Mouse (Mus musculus) small intestine, adult 2 months (tissue): ENCODE measurements around the gene Ryr2. TPM values are rescaled to one million over a fixed set of nuclear protein-coding genes. Genes with fewer than 3 reads are reported as not detected.

ENCODE experiments used
- H3K27ac ChIP-seq: fragments of 200-500 bp; 2 replicates; pipeline ENCODE4 v1.5.1; 2012; ENCODE audit warnings: low read depth, low read length, control low read depth, inconsistent platforms; ENCODE audit not compliant: insufficient read depth
- H3K27me3 ChIP-seq: fragments of 200-500 bp; 2 replicates; pipeline ENCODE4 v1.6.1; 2012; ENCODE audit warnings: mild to moderate bottlenecking, moderate library complexity, low read length, inconsistent platforms; ENCODE audit not compliant: control insufficient read depth, insufficient read depth
- H3K36me3 ChIP-seq: fragments of 200-500 bp; 2 replicates; pipeline ENCODE4 v1.6.1; 2012; ENCODE audit warnings: mild to moderate bottlenecking, low read length, control low read depth, inconsistent platforms; ENCODE audit not compliant: control insufficient read depth, insufficient read depth
- H3K4me1 ChIP-seq: fragments of 200-500 bp; 2 replicates; pipeline ENCODE4 v1.6.1; 2012; ENCODE audit warnings: low read length, inconsistent platforms, mixed read lengths; ENCODE audit not compliant: control insufficient read depth, insufficient read depth, insufficient read length
- H3K4me3 ChIP-seq: fragments of 200-500 bp; 2 replicates; pipeline ENCODE4 v1.5.1; 2012; ENCODE audit warnings: low read depth, mild to moderate bottlenecking, control low read depth, inconsistent platforms, low read length, moderate library complexity
- CTCF ChIP-seq: fragments of 200-500 bp; IDR thresholded peaks from 2 replicates; pipeline ENCODE4 v1.5.1; 2012; ENCODE audit warnings: low read depth, mild to moderate bottlenecking, control low read depth, inconsistent platforms, low read length, moderate library complexity, mixed read lengths; ENCODE audit not compliant: insufficient replicate concordance, insufficient read length; ENCODE audit errors: extremely low read depth
- POLR2A ChIP-seq: fragments of 200-500 bp; IDR thresholded peaks from 2 replicates; pipeline ENCODE4 v1.6.1; 2012; ENCODE audit warnings: low read depth, mild to moderate bottlenecking, control low read depth, inconsistent platforms, low read length, moderate library complexity
- WGBS: fragments of 180-500 bp; shearing (Covaris S2); methylation state at CpG from one replicate; pipeline ENCODE4 v1.1.7; 2018; 5-methylcytosine and 5-hydroxymethylcytosine counted together
- polyA plus RNA-seq: library from polyadenylated mRNA; depleted of rRNA; stranded (reverse); fragments of >200 nt; gene quantifications from 2 replicates; pipeline ENCODE4 v1.2.3, GENCODE M21; 2012

Gene Ryr2
- polyA plus RNA-seq, 1 experiment = 0.37 TPM

DNA sequence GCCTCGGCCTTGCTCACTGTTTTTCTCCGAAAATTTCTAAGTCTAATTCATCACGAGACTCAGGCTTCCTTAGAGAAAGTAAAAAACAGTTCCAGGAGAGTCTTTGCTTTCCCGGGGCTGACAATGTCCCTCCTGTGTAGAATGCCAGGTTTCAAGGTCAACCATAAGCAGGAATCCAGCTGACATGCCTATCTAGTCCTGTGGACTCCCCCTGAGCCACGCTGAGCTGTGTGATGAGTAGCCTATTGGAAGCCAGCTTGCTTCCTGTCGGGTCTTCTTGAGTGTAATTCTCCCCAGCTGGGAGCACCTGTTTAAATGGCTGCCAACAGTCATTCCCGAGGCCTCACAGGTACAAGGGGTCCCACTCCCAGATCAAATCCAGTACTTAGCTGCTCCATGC, 34.2 kb downstream of the Ryr2 start:
- no peaks in the 10 kb centered on the region for H3K27me3 ChIP-seq
- H3K27ac ChIP-seq = no peak overlapping the region
- H3K4me3 ChIP-seq = no peak overlapping the region
- no peaks in the 10 kb centered on the region for H3K4me1 ChIP-seq
- H3K36me3 ChIP-seq = no peaks in the 10 kb centered on the region
- WGBS = 57% methylated on average over 7 of the region's 7 CpGs
- TF ChIP-seq CTCF (no peak), POLR2A (no peak)

DNA sequence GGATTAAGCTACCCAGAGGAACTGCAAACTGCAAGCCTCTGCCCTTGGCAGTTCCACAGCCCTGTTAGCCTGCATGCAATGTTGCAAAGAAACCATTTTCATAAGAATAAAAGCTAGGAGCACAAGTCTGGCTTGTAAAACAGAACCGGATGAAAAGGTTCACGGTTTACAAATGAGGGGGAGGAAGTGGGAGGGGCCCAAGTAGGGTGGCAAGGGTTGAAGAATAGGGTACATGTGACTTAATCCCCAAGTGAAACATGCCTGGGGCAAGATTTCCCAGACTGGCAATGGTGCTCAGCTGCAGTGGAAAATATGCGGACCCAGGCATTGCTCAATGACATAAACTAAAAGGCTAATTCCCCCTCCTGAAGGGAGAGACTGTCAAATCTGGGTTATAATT, 34.6 kb downstream of the Ryr2 start:
- WGBS = 68% methylated on average over 3 of the region's 3 CpGs
- Histone ChIP-seq H3K27ac (no peak overlapping the region), H3K36me3 (no peaks in the 10 kb centered on the region), H3K4me1 (no peaks in the 10 kb centered on the region), H3K4me3 (no peak overlapping the region), H3K27me3 (no peaks in the 10 kb centered on the region)
- no peak for TF ChIP-seq CTCF
- TF ChIP-seq POLR2A = no peak

GRCm38 (mm10) chr13:12070157-12071129, 36.3 kb downstream of the Ryr2 start:
- WGBS = 73% methylated on average over 14 of the region's 14 CpGs
- no peaks in the 10 kb centered on the region for H3K4me1 ChIP-seq
- no peak overlapping the region for H3K4me3 ChIP-seq
- no peaks in the 10 kb centered on the region for H3K27me3 ChIP-seq
- no peak overlapping the region for H3K27ac ChIP-seq
- TF ChIP-seq POLR2A (no peak), CTCF (no peak)
- H3K36me3 ChIP-seq = no peaks in the 10 kb centered on the region

DNA sequence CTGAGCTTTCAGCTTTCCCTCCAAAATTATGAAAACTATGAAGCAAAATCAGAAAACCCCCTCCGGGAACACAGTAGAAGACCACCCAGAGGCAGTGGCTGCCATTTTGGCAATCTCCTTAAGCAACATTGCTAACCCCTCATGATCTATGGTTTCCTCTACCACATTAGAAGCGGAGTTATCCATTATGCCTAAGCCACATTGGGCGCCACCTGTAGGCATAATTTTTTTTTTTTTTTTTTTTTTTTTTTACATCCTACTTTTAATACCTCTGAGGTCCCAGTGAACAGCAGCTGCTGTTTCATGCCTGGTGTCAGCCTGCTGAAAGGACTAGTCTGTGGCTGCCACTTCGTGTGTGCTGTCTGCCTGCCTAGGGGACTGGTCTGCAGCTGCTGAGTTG, 42.2 kb downstream of the Ryr2 start:
- H3K4me3 ChIP-seq = no peak overlapping the region
- no peak overlapping the region for H3K27ac ChIP-seq
- H3K36me3 ChIP-seq = no peaks in the 10 kb centered on the region
- H3K27me3 ChIP-seq = no peaks in the 10 kb centered on the region
- TF ChIP-seq POLR2A (no peak), CTCF (no peak)
- H3K4me1 ChIP-seq = no peaks in the 10 kb centered on the region
- WGBS = 87% methylated on average over 4 of the region's 4 CpGs

DNA sequence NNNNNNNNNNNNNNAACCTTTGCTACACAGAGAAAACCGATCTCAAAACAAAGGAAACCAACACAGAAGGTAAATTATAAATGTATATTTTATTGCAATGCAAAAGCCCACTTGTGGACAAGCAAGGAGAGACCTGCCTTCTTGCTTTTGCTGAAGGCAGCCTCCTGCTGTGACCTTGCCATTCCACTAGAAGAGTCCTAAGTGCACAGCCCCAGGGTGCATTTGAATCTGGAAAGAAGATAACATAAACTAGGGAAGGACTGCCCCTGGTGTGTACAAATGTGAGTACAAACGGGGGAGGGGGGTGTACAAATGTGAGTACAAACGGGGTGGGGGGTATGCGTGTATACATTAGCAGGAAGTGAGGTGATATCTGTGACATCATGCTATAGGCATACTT, 43.2 kb downstream of the Ryr2 start:
- no peaks in the 10 kb centered on the region for H3K4me1 ChIP-seq
- no peaks in the 10 kb centered on the region for H3K27me3 ChIP-seq
- no peak overlapping the region for H3K27ac ChIP-seq
- TF ChIP-seq CTCF = no peak
- no peak for TF ChIP-seq POLR2A
- H3K36me3 ChIP-seq = no peaks in the 10 kb centered on the region
- WGBS = 59% methylated on average over 4 of the region's 4 CpGs
- H3K4me3 ChIP-seq = no peak overlapping the region

DNA sequence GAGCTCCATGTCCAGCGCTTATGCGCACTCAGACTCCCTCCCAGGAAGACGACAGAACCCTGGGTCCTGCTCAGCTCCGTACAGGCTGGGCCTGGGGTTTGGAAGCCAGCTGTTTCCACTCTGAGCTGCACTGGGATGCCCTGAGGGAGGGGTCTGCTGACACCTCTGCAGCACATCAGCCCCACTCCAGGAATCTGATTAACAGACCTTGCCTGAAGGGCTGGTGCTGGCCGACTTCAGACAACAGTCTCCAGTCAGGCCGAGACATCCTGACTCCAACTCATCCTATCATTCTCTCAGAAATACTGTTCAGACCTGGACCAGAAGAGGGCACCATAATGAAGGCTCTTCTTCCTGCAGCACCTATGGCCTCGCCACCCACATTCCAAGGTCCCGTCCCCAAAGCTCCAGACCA, 49.4 kb downstream of the Ryr2 start:
- WGBS = 68% methylated on average over 8 of the region's 8 CpGs

GRCm38 (mm10) chr13:12055913-12056312, 50.8 kb downstream of the Ryr2 start:
- Histone ChIP-seq H3K27me3 (no peaks in the 10 kb centered on the region), H3K4me3 (no peak overlapping the region), H3K27ac (no peak overlapping the region), H3K4me1 (no peaks in the 10 kb centered on the region), H3K36me3 (no peaks in the 10 kb centered on the region)
- 73% methylated on average over 1 of the region's 1 CpGs for WGBS
- TF ChIP-seq POLR2A = no peak
- no peak for TF ChIP-seq CTCF

More for the DNA sequence above, 49.4 kb downstream of the Ryr2 start:
- Histone ChIP-seq H3K4me3 (no peak overlapping the region), H3K36me3 (no peaks in the 10 kb centered on the region), H3K4me1 (no peaks in the 10 kb centered on the region), H3K27me3 (no peaks in the 10 kb centered on the region), H3K27ac (no peak overlapping the region)
- no peak for TF ChIP-seq CTCF
